Comparison of ENCODE assay signal across 8 mouse cellular contexts in genomic region chr16:4964731-4965391, GRCm38 (mm10). TPM values are rescaled to one million over a fixed set of nuclear protein-coding genes. Genes with fewer than 3 reads are reported as not detected.
DNase-seq lines count a peak whose midpoint lies in the region; ATAC-seq and TF ChIP-seq lines count a peak whose summit lies in the region.

No protein-coding gene starts in this region.

- peak overlapping the region; percentile 94 for H3K9ac ChIP-seq in heart, embryonic 15.5 days
- peak overlapping the region; percentile 77 for H3K9ac ChIP-seq in ES-E14 (ENCODE audit: insufficient read depth, low read depth, low read length, poor library complexity, severe bottlenecking)
- H3K9ac ChIP-seq in forebrain, embryonic 14.5 days (ENCODE audit: low read length): peak overlapping the region; percentile 84
- peak overlapping the region; percentile 84 for H3K9ac ChIP-seq in liver, postnatal 0 days (replicated peaks)

- peak overlapping the region; percentile 86 for H3K27ac ChIP-seq in heart, embryonic 15.5 days
- no peak overlapping the region for H3K27ac ChIP-seq in ES-E14 (ENCODE audit: insufficient read depth, low read depth, low read length, poor library complexity, severe bottlenecking)
- H3K27ac ChIP-seq in forebrain, embryonic 14.5 days (ENCODE audit: low read depth, low read length): peak overlapping the region; percentile 59
- peak overlapping the region; percentile 91 for H3K27ac ChIP-seq in liver, postnatal 0 days (ENCODE audit: low read depth)

- peaks cover 19% of the 10 kb centered on the region for H3K4me1 ChIP-seq in heart, embryonic 15.5 days (replicated peaks)
- H3K4me1 ChIP-seq in ES-E14 (ENCODE audit: control insufficient read depth in 2 of 2, insufficient read depth in 2 of 2, low read length in 2 of 2, poor library complexity in 1 of 2): peaks cover 2 to 5% of the 10 kb centered on the region in 2 experiments; a peak in 1 of 4 replicates
- peaks cover 8% of the 10 kb centered on the region; the same call in 1 of the 2 replicates for H3K4me1 ChIP-seq in forebrain, embryonic 14.5 days (ENCODE audit: control insufficient read depth, insufficient read depth, low read length)
- peaks cover 16% of the 10 kb centered on the region for H3K4me1 ChIP-seq in liver, postnatal 0 days (ENCODE audit: insufficient read depth)

- no peak for TF ChIP-seq CTCF in liver, postnatal 0 days (IDR thresholded peaks at IDR 0.05; ENCODE audit: low read depth)

- in situ Hi-C loops in ES-E14 (cut with MboI; ENCODE audit: low sequenced_read_pairs in 2 of 2, unreplicated experiment in 2 of 2): no loop called here

- no peaks in the 10 kb centered on the region for H3K9me3 ChIP-seq in heart, embryonic 15.5 days (replicated peaks)
- no peaks in the 10 kb centered on the region for H3K9me3 ChIP-seq in ES-E14 (ENCODE audit: control insufficient read depth, insufficient read depth, low read depth, low read length)
- H3K9me3 ChIP-seq in forebrain, embryonic 14.5 days (replicated peaks; ENCODE audit: control insufficient read depth, low read length): no peaks in the 10 kb centered on the region
- no peaks in the 10 kb centered on the region for H3K9me3 ChIP-seq in liver, postnatal 0 days (ENCODE audit: low read length)

- WGBS in heart, embryonic 15.5 days: 18% methylated on average over 13 of the region's 13 CpGs
- 22% methylated on average over 13 of the region's 13 CpGs for WGBS in forebrain, embryonic 14.5 days
- WGBS in liver, postnatal 0 days (ENCODE audit: insufficient replicate concordance): 12% methylated on average over 13 of the region's 13 CpGs

- 0 out of 2 replicates have a peak, but pooled peaks have one; percentile 2 for ATAC-seq in heart, embryonic 15.5 days (replicated peaks; ENCODE audit: insufficient number of reproducible peaks, insufficient read depth, low FRiP score, low read depth)
- peak; percentile 7; the same call in 1 of the 2 replicates for ATAC-seq in forebrain, embryonic 14.5 days
- ATAC-seq in liver, postnatal 0 days: no peak

- H3K4me3 ChIP-seq in heart, embryonic 15.5 days: peak overlapping the region; percentile 100
- H3K4me3 ChIP-seq in ES-E14 (ENCODE audit: insufficient read depth in 1 of 2, low read depth in 1 of 2, low read length in 2 of 2, poor library complexity in 1 of 2, severe bottlenecking in 1 of 2): peak overlapping the region; percentile 70 to 76
- H3K4me3 ChIP-seq in forebrain, embryonic 14.5 days (ENCODE audit: low read depth, low read length): peak overlapping the region; percentile 89
- H3K4me3 ChIP-seq in liver, postnatal 0 days (ENCODE audit: low read depth, low read length): peak overlapping the region; percentile 87

- no peak for TF ChIP-seq EP300 in liver, postnatal 0 days (IDR thresholded peaks at IDR 0.05; ENCODE audit: low read depth)

- H3K36me3 ChIP-seq in heart, embryonic 15.5 days: no peaks in the 10 kb centered on the region; the same call in 1 of the 2 replicates
- H3K36me3 ChIP-seq in ES-E14 (ENCODE audit: control insufficient read depth, insufficient read depth, low read length, poor library complexity, severe bottlenecking): no peaks in the 10 kb centered on the region
- H3K36me3 ChIP-seq in forebrain, embryonic 14.5 days (ENCODE audit: control insufficient read depth, insufficient read depth, low read length): no peaks in the 10 kb centered on the region
- no peaks in the 10 kb centered on the region for H3K36me3 ChIP-seq in liver, postnatal 0 days (replicated peaks; ENCODE audit: insufficient read depth, low read length)

- no peak for DNase-seq in heart, adult 18-20 months
- no peak for DNase-seq in ES-E14 (ENCODE audit: low read depth, low spot score)
- peak; percentile 33 for DNase-seq in forebrain, embryonic 14.5 days (ENCODE audit: low spot score)
- no peak for DNase-seq in liver, postnatal 0 days
- DNase-seq in embryo, embryonic 11 days: no peak
- no peak for DNase-seq in adrenal gland, adult 18-20 months (ENCODE audit: low spot score in 2 of 2)
- no peak for DNase-seq in natural killer cell, adult 2 months (ENCODE audit: low spot score in 2 of 2)

- no peaks in the 10 kb centered on the region for H3K27me3 ChIP-seq in heart, embryonic 15.5 days
- no peaks in the 10 kb centered on the region for H3K27me3 ChIP-seq in forebrain, embryonic 14.5 days (replicated peaks; ENCODE audit: control insufficient read depth, insufficient read depth, low read length)
- no peaks in the 10 kb centered on the region for H3K27me3 ChIP-seq in liver, postnatal 0 days (ENCODE audit: insufficient read depth, low read length)

- peak overlapping the region; percentile 89 for H3K4me2 ChIP-seq in heart, embryonic 15.5 days
- H3K4me2 ChIP-seq in forebrain, embryonic 14.5 days (ENCODE audit: low read length): peak overlapping the region; percentile 60
- H3K4me2 ChIP-seq in liver, postnatal 0 days (ENCODE audit: low read depth, low read length): peak overlapping the region; percentile 94

TF ChIP-seq in ES-E14, 5 proteins besides CTCF, POLR2A, EP300 and RAD21:
- no peak for TF ChIP-seq CHD2 (IDR thresholded peaks at IDR 0.05; ENCODE audit: low read depth, low read length)
- TF ChIP-seq HCFC1 (IDR thresholded peaks at IDR 0.05; ENCODE audit: borderline replicate concordance, insufficient read depth, low read length): no peak
- TF ChIP-seq ZNF384 (IDR thresholded peaks at IDR 0.05; ENCODE audit: low read depth, low read length): no peak
- TF ChIP-seq ZC3H11A (IDR thresholded peaks at IDR 0.05; ENCODE audit: borderline replicate concordance, low read depth, low read length): no peak
- TF ChIP-seq MAFK (IDR thresholded peaks at IDR 0.05; ENCODE audit: insufficient read depth, low read depth, low read length): no peak

RNA-seq across cellular contexts. Expression of gene Anks3, which starts 0.9 kb away (rescaled TPM):
- 29.4 and 41.2 TPM in 2 replicates for polyA plus RNA-seq in heart, embryonic 15.5 days (2015; fragmentation: Nextera tagmentation; extraction: Ambion mirVana)
- 10 to 100 TPM; 11.3 to 14.7 TPM for total RNA-seq in heart, adult 18-20 months (2021)
- 34.9 and 46.7 TPM in 2 replicates for total RNA-seq in ES-E14 (2012; rRNA removed)
- 49.3 and 57.9 TPM in 2 replicates for polyA plus RNA-seq in forebrain, embryonic 14.5 days (2014; fragmentation: Nextera tagmentation; extraction: Ambion mirVana)
- polyA plus RNA-seq in liver, postnatal 0 days (2015; fragmentation: Nextera tagmentation; extraction: Ambion mirVana): 10.5 and 13.0 TPM in 2 replicates
- 10 to 100 TPM; 39.3 to 49.8 TPM for total RNA-seq in adrenal gland, adult 18-20 months (2021)

RNA-seq across cellular contexts. Expression of gene Nudt16l1, which starts 26.3 kb away (rescaled TPM):
- polyA plus RNA-seq in heart, embryonic 15.5 days (2015; fragmentation: Nextera tagmentation; extraction: Ambion mirVana): 97.4 and 122 TPM in 2 replicates
- 10 to 100 TPM; 19.1 to 20.4 TPM for total RNA-seq in heart, adult 18-20 months (2021)
- 39.6 and 40.0 TPM in 2 replicates for total RNA-seq in ES-E14 (2012; rRNA removed)
- 164 and 179 TPM in 2 replicates for polyA plus RNA-seq in forebrain, embryonic 14.5 days (2014; fragmentation: Nextera tagmentation; extraction: Ambion mirVana)
- polyA plus RNA-seq in liver, postnatal 0 days (2015; fragmentation: Nextera tagmentation; extraction: Ambion mirVana): 38.9 and 40.2 TPM in 2 replicates
- 10 to 100 TPM; 46.1 to 62.3 TPM for total RNA-seq in adrenal gland, adult 18-20 months (2021)

RNA-seq across cellular contexts. Expression of gene Sept12, which starts 32.8 kb away (rescaled TPM):
- not detected in 2 replicates for polyA plus RNA-seq in heart, embryonic 15.5 days (2015; fragmentation: Nextera tagmentation; extraction: Ambion mirVana)
- not detected for total RNA-seq in heart, adult 18-20 months (2021)
- total RNA-seq in ES-E14 (2012; rRNA removed): 0.13 and 0.16 TPM in 2 replicates
- polyA plus RNA-seq in forebrain, embryonic 14.5 days (2014; fragmentation: Nextera tagmentation; extraction: Ambion mirVana): not detected in 2 replicates
- not detected in 2 replicates for polyA plus RNA-seq in liver, postnatal 0 days (2015; fragmentation: Nextera tagmentation; extraction: Ambion mirVana)
- not detected for total RNA-seq in adrenal gland, adult 18-20 months (2021)

RNA-seq across cellular contexts. Expression of gene Smim22, which starts 42.2 kb away (rescaled TPM):
- 3.3 and 5.9 TPM in 2 replicates for polyA plus RNA-seq in heart, embryonic 15.5 days (2015; fragmentation: Nextera tagmentation; extraction: Ambion mirVana)
- not detected for total RNA-seq in heart, adult 18-20 months (2021)
- total RNA-seq in ES-E14 (2012; rRNA removed): 1.9 and 2.2 TPM in 2 replicates
- polyA plus RNA-seq in forebrain, embryonic 14.5 days (2014; fragmentation: Nextera tagmentation; extraction: Ambion mirVana): 0.75 and 1.1 TPM in 2 replicates
- polyA plus RNA-seq in liver, postnatal 0 days (2015; fragmentation: Nextera tagmentation; extraction: Ambion mirVana): 23.6 and 23.7 TPM in 2 replicates
- total RNA-seq in adrenal gland, adult 18-20 months (2021): not detected

RNA-seq across cellular contexts. Expression of gene Rogdi, which starts 48.5 kb away (rescaled TPM):
- 46.9 and 57.0 TPM in 2 replicates for polyA plus RNA-seq in heart, embryonic 15.5 days (2015; fragmentation: Nextera tagmentation; extraction: Ambion mirVana)
- total RNA-seq in heart, adult 18-20 months (2021): 10 to 100 TPM; 14.0 to 18.8 TPM
- 18.7 and 25.7 TPM in 2 replicates for total RNA-seq in ES-E14 (2012; rRNA removed)
- 101 and 103 TPM in 2 replicates for polyA plus RNA-seq in forebrain, embryonic 14.5 days (2014; fragmentation: Nextera tagmentation; extraction: Ambion mirVana)
- 105 and 114 TPM in 2 replicates for polyA plus RNA-seq in liver, postnatal 0 days (2015; fragmentation: Nextera tagmentation; extraction: Ambion mirVana)
- 10 to 100 TPM; 20.7 to 28.3 TPM for total RNA-seq in adrenal gland, adult 18-20 months (2021)
